Mouse (Mus musculus): Measurements from ENCODE around the gene Thnsl1.
"Not testable (repeated sequence)": the region's sequence is repeated elsewhere in the genome, so short reads cannot be mapped to it uniquely, and the experiment has no call there.

Gene Thnsl1

DNA sequence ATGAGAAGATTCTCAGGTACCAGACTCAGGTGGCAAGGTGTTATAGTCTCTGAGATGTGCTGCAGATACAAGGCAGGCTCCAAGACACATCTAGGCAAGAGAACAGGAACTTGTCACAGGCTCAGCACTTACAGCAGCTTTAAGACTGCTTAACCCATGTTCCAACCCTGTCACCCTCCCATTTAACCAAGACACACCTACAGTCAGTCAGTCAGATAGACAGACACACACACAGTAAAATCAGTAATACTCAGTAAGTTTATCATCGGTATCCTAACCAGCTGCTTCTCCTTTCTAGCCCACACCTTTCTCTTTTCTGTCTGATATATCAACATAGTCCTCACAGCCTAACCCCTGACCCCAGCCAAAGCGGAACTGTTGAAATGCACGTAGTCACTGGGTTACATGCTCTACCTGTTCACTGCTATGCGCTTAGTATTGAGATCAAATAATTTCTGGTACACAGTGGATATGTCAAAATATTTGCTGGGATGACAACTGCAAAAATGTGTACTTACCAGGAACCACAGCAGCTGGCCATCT lies 30.4 kb downstream of the Thnsl1 start:
- DNase-seq (ENCODE audit: low read depth, low spot score): no peak

- no peak for DNase-seq (ENCODE audit: low read depth, low spot score)
Observed at GRCm38 (mm10) chr2:21236846-21237245, 31.3 kb downstream of the Thnsl1 start.

DNA sequence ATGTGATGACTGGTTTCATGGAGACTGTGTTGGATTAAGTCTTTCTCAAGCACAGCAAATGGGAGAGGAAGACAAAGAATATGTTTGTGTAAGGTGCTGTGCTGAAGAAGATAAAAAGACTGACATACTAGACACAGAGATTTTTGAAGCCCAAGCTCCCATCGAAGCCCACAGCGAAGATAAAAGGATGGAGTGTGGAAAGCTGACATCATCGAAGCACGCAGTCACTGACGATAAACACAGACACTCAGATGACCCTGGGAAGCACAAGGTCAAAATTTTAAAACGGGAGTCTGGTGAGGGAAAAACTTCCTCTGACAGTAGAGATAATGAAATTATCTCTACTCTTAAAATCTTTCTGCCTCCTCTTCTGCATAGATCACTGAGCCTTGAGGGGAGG lies 38.6 kb downstream of the Thnsl1 start:
- not testable (repeated sequence) for DNase-seq (ENCODE audit: low read depth, low spot score)

GRCm38 (mm10) chr2:21244986-21245385 lies 39.5 kb downstream of the Thnsl1 start:
- DNase-seq (ENCODE audit: low read depth, low spot score): no peak

DNA sequence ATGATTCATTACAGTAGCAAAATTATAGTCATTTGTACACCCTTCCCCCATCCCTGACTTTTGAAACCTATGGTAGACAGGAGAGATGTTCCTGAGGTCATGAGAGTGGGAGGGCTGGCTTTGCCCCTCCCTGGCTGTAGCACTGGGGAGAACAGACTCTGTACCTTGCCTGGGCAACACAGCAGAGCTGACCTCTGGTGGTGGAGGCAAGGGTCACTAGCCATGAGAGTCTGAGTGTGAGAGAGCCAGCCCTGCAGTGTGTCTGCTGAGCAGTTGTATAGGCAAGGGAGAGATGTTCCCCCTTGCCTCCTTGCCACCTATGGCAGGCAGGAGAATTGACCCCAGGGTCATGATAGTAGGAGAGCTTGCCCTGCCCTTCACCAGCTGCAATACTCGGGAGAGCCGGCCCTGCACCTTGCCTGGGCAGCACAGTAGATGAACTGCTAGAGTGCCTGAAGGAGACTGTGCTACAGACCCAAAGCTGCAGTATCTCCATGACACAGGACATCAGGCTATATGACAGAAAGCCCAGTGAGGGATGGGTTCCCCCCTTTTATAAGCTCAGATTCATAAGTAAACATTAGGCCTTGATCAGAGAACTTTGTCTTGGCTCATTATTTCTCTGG lies 40.1 kb downstream of the Thnsl1 start:
- DNase-seq (ENCODE audit: low read depth, low spot score): no peak

DNA sequence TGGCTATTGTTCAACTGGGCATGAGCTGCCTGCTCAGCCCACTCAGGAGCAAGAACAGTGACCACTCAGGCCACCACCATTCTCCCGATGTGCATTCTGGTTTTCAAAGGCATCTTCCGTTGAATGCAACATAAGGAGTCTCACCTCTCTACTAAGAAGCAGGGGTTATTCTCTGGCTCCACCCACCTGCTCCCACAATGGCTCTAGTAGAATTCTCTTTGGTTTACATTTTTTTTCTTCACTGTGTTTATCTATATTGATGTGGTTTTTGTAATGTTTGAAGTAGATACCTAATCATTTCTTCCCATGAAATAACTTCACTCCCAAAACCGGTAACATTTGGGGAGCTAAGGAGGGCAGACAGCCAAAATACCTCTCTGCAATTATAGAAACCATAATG lies 48.1 kb downstream of the Thnsl1 start:
- DNase-seq (ENCODE audit: low read depth, low spot score): no peak

DNA sequence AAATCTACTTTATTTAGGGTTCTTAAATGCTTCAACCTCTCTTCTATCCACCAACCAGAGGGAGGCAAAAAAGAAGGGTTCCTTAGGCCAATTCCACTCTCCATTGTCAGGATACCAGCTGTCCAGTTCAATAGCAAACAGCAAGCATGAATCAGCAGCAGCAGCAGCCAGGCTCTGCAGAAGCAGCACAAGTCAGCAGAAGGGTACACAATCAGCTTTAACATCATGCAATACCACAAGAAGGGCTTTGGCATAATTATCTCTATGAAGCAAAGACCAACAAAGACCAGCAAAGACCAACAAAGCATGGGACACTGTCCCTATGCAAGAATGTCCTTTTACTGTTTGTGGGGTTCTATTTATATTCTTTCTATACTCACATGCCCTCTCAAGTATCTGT lies 48.8 kb downstream of the Thnsl1 start:
- DNase-seq (ENCODE audit: low read depth, low spot score): no peak

DNA sequence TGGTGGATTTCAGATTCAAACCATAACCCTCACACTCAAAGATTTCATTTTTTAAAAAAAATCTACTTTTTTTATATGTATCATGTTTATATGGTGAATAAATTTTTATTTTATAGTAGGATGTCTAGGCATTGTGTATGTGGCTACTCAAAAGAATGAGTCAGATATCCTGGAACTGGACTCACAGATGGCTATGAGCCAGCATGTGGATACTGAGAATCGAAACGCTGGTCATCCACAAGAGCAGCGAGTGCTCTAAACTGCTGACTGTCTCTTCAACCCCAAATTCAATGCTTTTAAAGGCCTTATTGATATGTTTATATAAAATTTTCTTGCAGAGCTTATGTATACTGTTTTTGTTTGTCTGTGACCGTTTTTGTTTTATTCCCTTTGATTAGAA lies 52.8 kb downstream of the Thnsl1 start:
- no peak for DNase-seq (ENCODE audit: low read depth, low spot score)

GRCm38 (mm10) chr2:21259081-21259480 lies 53.6 kb downstream of the Thnsl1 start:
- no peak for DNase-seq (ENCODE audit: low read depth, low spot score)

- DNase-seq (ENCODE audit: low read depth, low spot score): no peak
Observed at GRCm38 (mm10) chr2:21260060-21260459, 54.5 kb downstream of the Thnsl1 start.

GRCm38 (mm10) chr2:21261370-21262006 lies 56.0 kb downstream of the Thnsl1 start:
- DNase-seq (ENCODE audit: low read depth, low spot score): peak; percentile 65

GRCm38 (mm10) chr2:21264031-21264430 lies 58.5 kb downstream of the Thnsl1 start:
- no peak for DNase-seq (ENCODE audit: low read depth, low spot score)
